Mouse (Mus musculus): ENCODE data around the gene 4930579F01Rik. TPM values are rescaled to one million over a fixed set of nuclear protein-coding genes. Genes with fewer than 3 reads are reported as not detected.
A peak's percentile ranks its signal among the peaks of the same experiment; 100 is the strongest.

4930579F01Rik gene
- polyA plus RNA-seq, 2 experiments: not detected

DNA sequence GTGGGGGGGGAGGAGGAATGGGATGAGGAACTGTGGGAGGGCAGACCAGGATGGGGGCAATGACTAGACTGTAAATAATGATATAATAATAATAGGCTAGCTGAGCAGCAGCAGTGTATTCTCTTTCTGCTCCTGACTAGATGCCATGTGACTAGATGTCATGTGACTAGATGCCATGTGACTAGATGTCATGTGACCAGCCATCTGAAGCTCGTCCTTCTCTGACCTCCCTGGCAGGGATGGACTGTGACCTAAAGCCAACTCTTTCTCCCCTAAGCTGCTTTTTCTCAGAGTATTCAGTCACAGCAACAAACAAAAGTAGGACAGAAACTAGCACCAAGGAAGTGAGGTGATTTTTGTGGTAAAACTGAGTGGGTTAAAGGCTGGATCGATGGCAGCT, 11.6 kb downstream of the 4930579F01Rik start:
- Histone ChIP-seq H3K9ac (replicated peaks) (no peak overlapping the region), H3K27me3 (ENCODE audit: control insufficient read depth, insufficient read depth, low read length) (no peaks in the 10 kb centered on the region), H3K9me3 (ENCODE audit: control insufficient read depth, low read length) (no peaks in the 10 kb centered on the region), H3K27ac (no peak overlapping the region), H3K4me2 (ENCODE audit: low read depth) (no peak overlapping the region), H3K36me3 (replicated peaks; ENCODE audit: control insufficient read depth, insufficient read depth, low read depth) (no peaks in the 10 kb centered on the region), H3K4me1 (replicated peaks; ENCODE audit: control insufficient read depth in 2 of 2, insufficient read depth in 2 of 2, low read length in 1 of 2) (no peaks in the 10 kb centered on the region), H3K4me3 (ENCODE audit: insufficient read depth in 1 of 2, low read depth in 2 of 2, low read length in 2 of 2) (no peak overlapping the region)
- no peak for ATAC-seq (ENCODE audit: insufficient read depth)
- TF ChIP-seq CTCF (IDR thresholded peaks at IDR 0.05; ENCODE audit: low read depth) (no peak), EP300 (IDR thresholded peaks at IDR 0.05; ENCODE audit: low read depth) (no peak)
- 49% methylated on average over 2 of the region's 2 CpGs for WGBS (ENCODE audit: insufficient replicate concordance)
- no peak for DNase-seq (ENCODE audit: low read depth in 3 of 3, low spot score in 3 of 3)

DNA sequence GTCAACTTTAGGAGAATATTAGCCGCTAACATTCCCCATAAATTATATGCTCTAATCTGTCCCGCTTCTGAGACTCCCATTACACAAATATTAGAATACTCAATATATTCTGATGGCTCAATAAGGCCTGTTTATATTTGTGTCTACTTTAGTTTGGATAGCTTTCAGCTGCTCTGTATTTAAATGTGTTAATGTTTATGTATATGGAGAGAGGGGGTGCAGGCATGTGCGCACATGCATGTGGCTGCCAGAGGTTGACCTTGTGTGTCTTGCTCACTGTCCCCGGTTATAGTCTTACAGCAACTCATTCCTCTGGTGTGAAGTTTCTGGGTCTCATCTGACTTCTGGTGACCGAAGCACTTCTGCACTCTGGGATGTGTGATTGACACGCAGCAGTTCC, 18.1 kb downstream of the 4930579F01Rik start:
- Histone ChIP-seq H3K4me1 (replicated peaks; ENCODE audit: control insufficient read depth in 2 of 2, insufficient read depth in 2 of 2, low read length in 1 of 2) (no peaks in the 10 kb centered on the region), H3K4me3 (ENCODE audit: insufficient read depth in 1 of 2, low read depth in 2 of 2, low read length in 2 of 2) (no peak overlapping the region), H3K9me3 (ENCODE audit: control insufficient read depth, low read length) (no peaks in the 10 kb centered on the region), H3K36me3 (replicated peaks; ENCODE audit: control insufficient read depth, insufficient read depth, low read depth) (no peaks in the 10 kb centered on the region), H3K4me2 (ENCODE audit: low read depth) (no peak overlapping the region), H3K9ac (replicated peaks) (no peak overlapping the region), H3K27ac (no peak overlapping the region), H3K27me3 (ENCODE audit: control insufficient read depth, insufficient read depth, low read length) (no peaks in the 10 kb centered on the region)
- WGBS (ENCODE audit: insufficient replicate concordance): 73% methylated on average over 6 of the region's 6 CpGs
- DNase-seq (ENCODE audit: low read depth in 3 of 3, low spot score in 3 of 3) (no peak), ATAC-seq (ENCODE audit: insufficient read depth) (no peak)
- no peak for TF ChIP-seq EP300 (IDR thresholded peaks at IDR 0.05; ENCODE audit: low read depth)
- TF ChIP-seq CTCF (IDR thresholded peaks at IDR 0.05; ENCODE audit: low read depth): no peak

DNA sequence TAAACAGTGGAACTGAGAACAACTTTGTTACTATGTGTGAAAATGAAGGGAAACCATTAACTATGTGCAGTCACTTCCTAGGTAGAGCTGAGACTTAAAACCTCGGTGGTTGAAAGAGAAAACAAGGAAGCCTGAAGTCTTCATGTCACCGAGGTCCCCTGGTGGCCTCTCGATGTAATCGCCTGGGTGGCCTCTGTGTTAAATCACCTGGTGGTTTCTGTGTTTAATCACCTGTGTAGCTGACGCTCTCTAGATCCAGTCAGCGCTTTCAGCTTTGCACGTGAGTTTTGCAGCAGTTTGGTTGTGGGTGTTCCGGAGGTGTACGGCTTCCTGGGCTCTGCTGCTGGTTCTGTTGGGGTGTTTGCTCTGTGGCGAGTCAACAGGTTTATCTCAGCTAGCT, 20.3 kb downstream of the 4930579F01Rik start:
- no peak overlapping the region for H3K4me2 ChIP-seq (ENCODE audit: low read depth)
- no peak for DNase-seq (ENCODE audit: low read depth in 3 of 3, low spot score in 3 of 3)
- H3K27me3 ChIP-seq (ENCODE audit: control insufficient read depth, insufficient read depth, low read length): no peaks in the 10 kb centered on the region
- no peak overlapping the region for H3K27ac ChIP-seq
- no peaks in the 10 kb centered on the region for H3K4me1 ChIP-seq (replicated peaks; ENCODE audit: control insufficient read depth in 2 of 2, insufficient read depth in 2 of 2, low read length in 1 of 2)
- H3K36me3 ChIP-seq (replicated peaks; ENCODE audit: control insufficient read depth, insufficient read depth, low read depth): no peaks in the 10 kb centered on the region
- no peak overlapping the region for H3K4me3 ChIP-seq (ENCODE audit: insufficient read depth in 1 of 2, low read depth in 2 of 2, low read length in 2 of 2)
- no peaks in the 10 kb centered on the region for H3K9me3 ChIP-seq (ENCODE audit: control insufficient read depth, low read length)
- no peak overlapping the region for H3K9ac ChIP-seq (replicated peaks)
- 67% methylated on average over 10 of the region's 10 CpGs for WGBS (ENCODE audit: insufficient replicate concordance)
- TF ChIP-seq EP300 (IDR thresholded peaks at IDR 0.05; ENCODE audit: low read depth) (no peak), CTCF (IDR thresholded peaks at IDR 0.05; ENCODE audit: low read depth) (peak; percentile 25)
- ATAC-seq (ENCODE audit: insufficient read depth): no peak

DNA sequence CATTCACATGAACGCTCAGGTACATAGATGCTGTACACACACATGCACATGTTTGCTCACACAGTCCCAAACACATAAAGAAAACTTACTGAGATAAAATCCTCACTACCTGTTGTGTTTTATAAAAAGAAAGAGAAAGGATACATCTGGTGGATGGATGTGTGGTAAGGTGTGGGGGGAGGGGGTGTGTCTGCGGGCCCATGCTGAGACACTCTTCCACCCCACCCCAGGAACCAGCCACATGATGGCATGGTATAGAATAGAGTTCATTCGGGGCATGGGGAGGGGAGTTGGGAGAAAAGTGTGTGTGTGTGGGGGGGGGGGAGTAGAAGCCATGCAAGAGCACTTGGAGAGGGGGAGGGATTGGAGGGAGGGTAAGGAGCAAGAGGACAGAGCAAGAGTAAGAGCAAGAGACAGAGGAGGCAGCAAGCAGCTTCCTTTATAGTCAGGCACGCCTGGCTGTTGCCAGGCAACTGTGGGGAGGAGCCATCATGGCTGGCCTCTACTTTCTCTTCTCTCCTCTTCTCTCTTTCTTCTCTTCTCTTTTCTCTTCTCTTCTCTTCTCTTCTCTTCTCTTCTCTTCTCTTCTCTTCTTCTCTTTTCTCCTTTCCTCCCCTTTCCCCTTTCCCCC, 31.0 kb downstream of the 4930579F01Rik start:
- TF ChIP-seq CTCF (IDR thresholded peaks at IDR 0.05; ENCODE audit: low read depth) (no peak), EP300 (IDR thresholded peaks at IDR 0.05; ENCODE audit: low read depth) (no peak)
- Histone ChIP-seq H3K9me3 (ENCODE audit: control insufficient read depth, low read length) (no peaks in the 10 kb centered on the region), H3K4me2 (ENCODE audit: low read depth) (no peak overlapping the region), H3K4me1 (replicated peaks; ENCODE audit: control insufficient read depth in 2 of 2, insufficient read depth in 2 of 2, low read length in 1 of 2) (no peaks in the 10 kb centered on the region), H3K9ac (replicated peaks) (no peak overlapping the region), H3K36me3 (replicated peaks; ENCODE audit: control insufficient read depth, insufficient read depth, low read depth) (no peaks in the 10 kb centered on the region), H3K27me3 (ENCODE audit: control insufficient read depth, insufficient read depth, low read length) (no peaks in the 10 kb centered on the region), H3K27ac (no peak overlapping the region), H3K4me3 (ENCODE audit: insufficient read depth in 1 of 2, low read depth in 2 of 2, low read length in 2 of 2) (no peak overlapping the region)
- 54% methylated on average over 4 of the region's 4 CpGs for WGBS (ENCODE audit: insufficient replicate concordance)
- no peak for ATAC-seq (ENCODE audit: insufficient read depth)
- no peak for DNase-seq (ENCODE audit: low read depth in 3 of 3, low spot score in 3 of 3)

DNA sequence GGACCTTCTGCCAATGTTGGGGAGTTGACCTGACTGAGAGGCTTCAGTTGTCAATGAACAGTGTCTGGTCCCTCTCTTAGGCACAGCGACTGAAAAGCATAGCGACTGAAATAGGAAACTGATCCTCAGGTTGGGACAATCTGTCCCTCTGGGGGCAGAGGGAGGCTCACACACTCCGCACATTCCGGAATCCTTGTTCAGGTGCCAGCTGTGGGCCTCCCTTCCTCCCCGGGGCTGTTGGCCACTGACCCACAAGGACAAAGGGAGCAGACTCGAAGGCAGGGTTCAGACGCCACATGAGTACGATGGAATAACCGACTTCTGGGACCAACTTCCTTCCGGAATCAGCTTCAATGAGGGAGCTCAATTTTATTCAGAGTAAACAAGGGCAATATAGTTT, 32.0 kb downstream of the 4930579F01Rik start:
- H3K4me2 ChIP-seq (ENCODE audit: low read depth): no peak overlapping the region
- TF ChIP-seq EP300 (IDR thresholded peaks at IDR 0.05; ENCODE audit: low read depth) (no peak), CTCF (IDR thresholded peaks at IDR 0.05; ENCODE audit: low read depth) (no peak)
- DNase-seq (ENCODE audit: low read depth in 3 of 3, low spot score in 3 of 3): no peak
- H3K27ac ChIP-seq: no peak overlapping the region
- ATAC-seq (ENCODE audit: insufficient read depth): no peak
- no peak overlapping the region for H3K9ac ChIP-seq (replicated peaks)
- no peaks in the 10 kb centered on the region for H3K9me3 ChIP-seq (ENCODE audit: control insufficient read depth, low read length)
- no peaks in the 10 kb centered on the region for H3K4me1 ChIP-seq (replicated peaks; ENCODE audit: control insufficient read depth in 2 of 2, insufficient read depth in 2 of 2, low read length in 1 of 2)
- no peaks in the 10 kb centered on the region for H3K27me3 ChIP-seq (ENCODE audit: control insufficient read depth, insufficient read depth, low read length)
- H3K36me3 ChIP-seq (replicated peaks; ENCODE audit: control insufficient read depth, insufficient read depth, low read depth): no peaks in the 10 kb centered on the region
- no peak overlapping the region for H3K4me3 ChIP-seq (ENCODE audit: insufficient read depth in 1 of 2, low read depth in 2 of 2, low read length in 2 of 2)
- whole genome bisulfite sequencing (ENCODE audit: insufficient replicate concordance): 74% methylated on average over 10 of the region's 10 CpGs
